Mouse (Mus musculus) small intestine, adult 10 weeks (tissue): ENCODE measurements around the gene B4gat1. TPM values are rescaled to one million over a fixed set of nuclear protein-coding genes. Genes with fewer than 3 reads are reported as not detected.

Source experiments
- polyA plus RNA-seq: library from polyadenylated mRNA; stranded (reverse); fragments of 350-450 nt; fragmentation: Illumina TruSeq; extraction: RNeasy Lipid Tissue Mini Kit (QIAGEN cat#74804); gene quantifications from one replicate; pipeline ENCODE4 v1.2.3, GENCODE M21; 2014; ENCODE audit warnings: low replicate concordance

B4gat1 gene
- 7.2 TPM for polyA plus RNA-seq

DNA sequence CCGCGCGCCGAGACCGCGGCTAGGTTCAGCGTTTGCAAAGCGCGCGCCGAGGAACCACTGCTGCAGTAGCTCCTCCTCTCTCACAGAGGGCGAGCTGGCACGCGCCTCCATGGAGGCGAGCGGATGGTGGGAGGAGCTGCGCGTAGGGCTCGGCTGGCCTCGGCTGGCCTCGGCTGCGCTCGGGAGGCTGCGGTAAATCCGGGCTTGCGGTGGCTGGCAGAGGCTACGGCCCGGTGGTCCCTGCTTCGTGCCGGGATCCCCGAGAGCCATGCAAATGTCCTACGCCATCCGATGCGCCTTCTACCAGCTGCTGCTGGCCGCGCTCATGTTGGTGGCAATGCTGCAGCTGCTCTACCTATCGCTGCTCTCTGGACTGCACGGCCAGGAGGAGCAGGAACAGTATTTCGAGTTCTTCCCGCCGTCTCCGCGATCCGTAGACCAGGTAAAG is at the start of gene B4gat1, which contains the start of gene AC124502.3:
B4gat1 (plus strand) TSS at position 118 of the 448 bp plus-strand sequence.
AC124502.3 (plus strand) TSS at position 183 of the 448 bp plus-strand sequence.

DNA sequence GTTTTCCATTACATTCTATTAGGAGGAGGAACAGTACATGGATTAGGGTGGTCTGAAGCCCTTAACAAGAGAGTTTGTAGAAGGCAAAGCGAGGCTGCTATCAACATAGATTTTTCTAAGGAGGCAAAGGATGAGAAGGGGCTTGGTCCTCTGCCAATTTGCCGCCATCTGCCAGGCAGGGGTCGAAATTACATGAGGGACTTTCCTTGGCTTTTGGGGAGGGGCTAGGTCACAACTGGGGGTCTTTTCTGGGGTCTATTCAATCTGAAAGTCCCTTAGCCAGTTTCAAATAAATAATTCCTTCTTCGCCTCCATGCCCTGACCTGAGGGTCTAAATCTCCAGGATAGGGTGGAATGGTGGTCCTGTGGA is 48.4 kb upstream of the B4gat1 start, which contains the start of gene Npas4:
Npas4 (minus strand) TSS at position 61 of the 370 bp plus-strand sequence.

DNA sequence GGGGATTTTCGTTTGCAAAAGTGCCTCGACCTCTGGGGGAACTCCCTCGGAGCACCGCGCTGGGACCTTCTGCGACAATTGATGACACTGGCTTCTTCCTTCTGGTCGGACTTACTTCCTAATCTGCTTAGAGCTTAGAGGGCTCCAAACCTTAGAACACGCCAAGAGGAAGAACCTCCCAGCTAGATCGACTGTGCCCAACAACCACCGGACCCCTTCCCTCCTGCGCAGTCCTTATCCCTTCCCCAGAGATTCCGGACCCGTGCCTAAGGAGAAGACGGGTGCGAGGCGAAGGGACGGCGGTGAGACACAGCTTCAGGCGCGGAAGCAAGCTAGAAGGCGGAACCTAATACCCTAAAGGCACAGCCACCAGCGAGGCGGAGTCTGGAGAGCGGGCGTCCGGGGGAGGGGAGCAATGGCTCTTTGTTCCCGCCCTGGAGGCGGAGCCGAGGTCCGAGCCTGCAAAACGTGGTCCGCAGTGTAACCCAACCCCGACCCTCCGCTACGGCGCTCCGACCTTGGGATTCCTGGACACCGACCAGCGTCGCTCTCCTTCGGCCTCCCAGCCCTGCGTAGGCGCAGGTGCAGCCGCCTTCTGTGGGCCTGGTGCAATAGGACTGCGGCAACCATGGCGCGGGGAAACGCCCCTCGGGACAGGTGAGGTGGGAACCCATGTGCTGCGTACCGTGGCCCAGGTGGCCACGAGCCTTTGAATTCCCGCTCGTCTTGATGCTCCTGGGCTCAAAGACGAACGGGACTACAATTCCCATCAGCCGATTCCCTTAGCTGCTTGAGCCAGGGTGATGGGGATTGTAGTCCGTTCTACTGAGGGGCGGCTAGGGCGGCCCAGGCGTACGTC is 14.8 kb upstream of the B4gat1 start, which contains the start of gene Slc29a2:
Slc29a2 (plus strand) TSS at position 240 of the 859 bp plus-strand sequence.

DNA sequence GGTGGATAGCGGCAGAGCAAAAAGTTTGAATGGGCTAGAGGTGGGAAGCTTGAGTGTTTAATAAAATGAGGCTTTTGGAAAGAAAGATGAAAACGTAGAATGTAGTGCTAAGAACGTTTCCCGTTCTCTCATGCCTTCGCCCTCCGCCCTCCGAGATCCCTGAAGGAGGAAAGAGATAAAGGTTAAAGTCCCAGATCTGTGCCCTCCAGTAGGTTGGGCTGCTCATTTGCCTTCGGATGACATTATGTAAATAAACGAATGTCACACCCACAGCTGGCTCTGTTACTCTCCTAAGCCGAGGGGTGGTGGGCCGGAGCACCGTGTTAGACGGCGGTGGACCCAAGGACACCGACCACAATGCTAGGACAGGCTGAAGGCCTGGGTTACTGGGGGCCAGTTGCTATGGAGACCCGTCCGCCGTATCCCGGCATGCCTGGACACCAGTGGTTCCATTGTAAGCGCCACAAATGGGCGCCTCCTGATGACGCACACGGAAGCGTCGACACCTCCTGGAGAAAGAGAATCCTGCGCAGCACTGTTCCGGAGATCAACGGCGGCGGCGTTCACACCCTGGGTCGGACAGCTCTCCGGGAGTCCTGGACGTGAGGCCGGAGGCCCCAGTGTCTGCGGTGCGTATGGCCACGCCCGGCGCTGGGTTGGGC is 2.4 kb downstream of the B4gat1 start, which contains the start of gene Brms1:
Brms1 (plus strand) TSS at position 493 of the 662 bp plus-strand sequence.

DNA sequence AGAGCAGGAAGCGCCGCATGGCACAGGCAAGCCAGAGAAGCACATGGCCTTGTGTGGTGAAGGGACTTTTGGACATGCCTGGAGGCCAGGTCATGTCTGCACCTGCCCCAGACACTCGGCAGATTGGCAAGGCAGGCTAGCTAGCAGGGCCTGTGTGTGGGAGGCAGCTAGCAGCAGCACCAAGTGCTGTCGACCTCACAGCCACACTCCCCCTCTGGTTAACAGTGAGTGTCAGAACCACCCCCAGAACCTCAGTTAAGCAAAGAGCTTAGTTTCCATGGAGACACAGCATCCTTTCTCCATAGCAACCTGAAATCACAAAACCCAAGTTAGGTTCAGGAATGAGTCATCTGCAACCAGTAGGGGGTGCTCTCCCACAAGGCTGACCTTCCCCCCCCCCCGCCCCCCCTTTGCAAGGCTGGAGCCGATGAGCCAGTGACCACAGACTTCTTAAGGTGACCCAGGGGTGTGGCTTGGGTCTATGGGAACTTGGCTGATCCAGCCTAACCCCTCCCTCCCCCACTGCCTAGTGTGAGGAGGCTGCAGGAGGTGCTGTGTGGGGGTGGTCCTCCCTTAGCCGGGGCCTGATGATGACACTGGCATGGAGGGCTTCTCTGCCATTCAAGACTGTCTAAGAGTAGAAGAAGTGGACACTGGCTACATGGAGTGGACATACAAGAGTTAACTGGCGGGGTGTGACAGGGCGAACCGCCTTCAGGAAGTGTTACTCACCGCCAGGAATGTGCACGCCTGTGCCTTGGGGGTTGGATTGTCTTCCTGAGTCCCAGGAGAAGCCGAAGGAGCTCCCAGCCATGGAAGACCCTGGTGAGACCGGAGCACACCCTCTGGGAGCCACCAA is 11.7 kb downstream of the B4gat1 start, which contains the start of gene Rin1:
Rin1 (plus strand) TSS at position 435 of the 859 bp plus-strand sequence.

DNA sequence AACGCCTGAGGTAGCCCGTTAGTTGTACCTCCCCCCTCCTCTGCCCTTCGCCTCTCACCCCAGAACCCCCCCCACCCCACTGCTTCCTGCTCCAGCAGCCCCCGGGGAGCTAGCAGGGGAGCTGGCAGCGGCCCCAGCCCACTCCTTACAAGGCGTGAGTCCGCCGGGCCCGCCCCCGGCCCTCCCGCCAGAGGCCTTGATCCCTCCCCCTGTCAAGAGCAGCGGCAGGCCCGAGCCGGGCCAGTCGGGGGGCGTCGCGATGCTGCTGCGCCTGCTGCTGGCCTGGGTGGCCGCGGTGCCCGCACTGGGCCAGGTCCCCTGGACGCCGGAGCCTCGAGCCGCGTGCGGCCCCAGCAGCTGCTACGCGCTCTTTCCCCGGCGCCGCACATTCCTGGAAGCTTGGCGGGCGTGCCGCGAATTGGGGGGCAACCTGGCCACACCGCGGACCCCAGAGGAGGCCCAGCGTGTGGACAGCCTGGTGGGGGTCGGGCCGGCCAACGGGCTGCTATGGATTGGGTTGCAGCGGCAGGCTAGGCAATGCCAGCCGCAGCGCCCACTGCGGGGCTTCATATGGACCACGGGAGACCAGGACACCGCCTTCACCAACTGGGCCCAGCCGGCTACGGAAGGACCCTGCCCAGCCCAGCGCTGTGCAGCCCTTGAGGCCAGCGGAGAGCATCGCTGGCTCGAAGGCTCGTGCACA is 29.4 kb downstream of the B4gat1 start, which contains the start of gene Cd248:
Cd248 (plus strand) TSS at position 212 of the 703 bp plus-strand sequence.

DNA sequence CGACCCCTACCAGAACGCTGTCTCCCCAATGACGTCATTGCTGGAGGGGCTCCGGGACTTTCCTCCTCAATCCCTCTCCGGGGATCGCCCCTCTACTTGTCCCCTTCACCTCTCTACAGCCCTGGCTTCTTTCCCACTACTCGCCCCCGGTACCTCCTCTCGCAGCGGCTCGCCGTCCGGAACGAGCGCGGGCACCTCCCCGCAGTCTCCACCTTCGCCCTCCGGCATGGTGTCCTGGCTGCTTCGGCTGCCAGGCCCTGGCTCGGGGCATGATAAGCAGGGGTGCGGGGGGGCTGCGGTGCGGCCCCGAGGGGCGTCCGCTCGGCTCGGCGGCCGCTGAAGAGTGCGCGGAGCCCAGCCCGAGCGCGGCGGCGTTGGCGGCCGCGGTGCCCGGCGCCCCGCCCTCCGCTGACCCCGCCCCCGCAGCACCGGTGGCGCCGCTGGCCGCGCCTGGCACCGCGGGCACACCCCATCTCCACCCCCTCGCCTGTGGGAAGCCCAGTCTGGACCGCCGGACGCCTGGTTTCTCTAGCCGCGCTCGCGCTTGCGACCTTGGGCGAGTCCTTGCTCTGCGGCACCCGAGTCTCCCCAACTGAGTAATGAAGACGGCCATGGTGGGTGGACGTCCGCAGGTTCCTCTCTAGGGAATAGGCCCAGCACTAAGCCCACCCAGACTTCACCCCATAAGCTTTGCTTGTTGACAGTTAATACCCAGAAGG is 46.7 kb downstream of the B4gat1 start, which contains the start of gene Tmem151a:
Tmem151a (minus strand) TSS at position 387 of the 719 bp plus-strand sequence.

DNA sequence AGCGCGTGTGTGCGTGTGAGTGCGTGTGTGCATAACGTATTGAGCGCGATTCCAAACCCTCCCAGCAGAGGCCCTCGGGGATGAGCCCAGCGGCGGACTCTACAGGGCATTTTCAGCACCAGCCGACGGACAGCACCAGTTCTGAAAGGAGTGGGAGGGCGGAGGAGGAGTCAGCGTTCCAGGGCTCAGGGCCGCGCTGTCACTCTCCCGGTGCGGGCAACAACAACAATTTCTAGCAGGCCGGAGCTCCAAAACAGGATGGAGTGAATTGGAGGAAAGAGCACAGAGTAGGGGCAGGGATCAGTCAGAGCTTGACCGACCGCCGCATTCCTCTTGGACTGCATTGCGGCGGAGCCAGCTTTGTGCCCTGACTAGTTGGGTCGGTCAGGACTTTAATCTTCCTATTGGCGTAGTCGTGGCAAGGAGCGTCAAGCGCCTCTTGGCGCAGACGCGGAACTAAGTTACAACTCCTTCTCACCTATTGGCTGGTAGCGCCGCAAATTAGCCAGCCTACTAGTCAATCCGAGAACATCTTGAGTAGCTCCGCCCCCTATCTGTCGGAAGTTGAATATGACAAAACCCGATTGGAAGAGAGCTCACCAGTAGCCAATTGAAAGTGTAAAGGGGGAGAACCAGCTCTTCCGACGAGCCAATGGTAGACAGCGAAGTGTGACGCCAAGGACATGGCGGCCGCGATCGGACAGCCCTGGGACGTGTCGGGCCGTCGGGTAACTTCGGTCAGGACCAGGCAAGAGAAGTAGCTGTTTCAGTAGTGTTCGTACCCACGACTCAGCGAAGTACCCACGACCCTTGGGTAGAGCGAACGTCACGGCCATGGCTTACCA is 49.5 kb downstream of the B4gat1 start, which contains the start of gene Yif1a:
Yif1a (plus strand) TSS at position 655 of the 845 bp plus-strand sequence.

Other genes with a start within 250 kb of the B4gat1 start
- 11.8 TPM for gene Rbm4, start 244.9 kb upstream of the B4gat1 start, polyA plus RNA-seq
- gene Gm21992, start 227.2 kb upstream of the B4gat1 start, polyA plus RNA-seq, result 6.5 TPM
- 6.1 TPM for gene Rbm14, start 227.2 kb upstream of the B4gat1 start, polyA plus RNA-seq
- gene Ccs, start 199.5 kb upstream of the B4gat1 start, polyA plus RNA-seq, result 0.74 TPM
- gene Ccdc87, start 199.5 kb upstream of the B4gat1 start, polyA plus RNA-seq, result 0.11 TPM
- 1.3 TPM for gene Ctsf, start 183.7 kb upstream of the B4gat1 start, polyA plus RNA-seq
- gene Actn3, start 160.9 kb upstream of the B4gat1 start, polyA plus RNA-seq, result not detected
- gene Zdhhc24, start 160.2 kb upstream of the B4gat1 start, polyA plus RNA-seq, result 12.5 TPM
- gene Bbs1, start 132.2 kb upstream of the B4gat1 start, polyA plus RNA-seq, result 0.63 TPM
- gene Dpp3, start 110.5 kb upstream of the B4gat1 start, polyA plus RNA-seq, result 1.7 TPM
- gene Peli3, start 95.7 kb upstream of the B4gat1 start, polyA plus RNA-seq, result 0.30 TPM
- 11.4 TPM for gene Mrpl11, start 76.7 kb upstream of the B4gat1 start, polyA plus RNA-seq
- gene Npas4, start 48.5 kb upstream of the B4gat1 start, polyA plus RNA-seq, result not detected
- gene Slc29a2, start 15.0 kb upstream of the B4gat1 start, polyA plus RNA-seq, result not detected
- 0.30 TPM for gene AC124502.3, start 65 bp downstream of the B4gat1 start, polyA plus RNA-seq
- not detected for gene Brms1, start 2.5 kb downstream of the B4gat1 start, polyA plus RNA-seq
- gene Rin1, start 11.7 kb downstream of the B4gat1 start, polyA plus RNA-seq, result 0.26 TPM
- not detected for gene Cd248, start 29.3 kb downstream of the B4gat1 start, polyA plus RNA-seq
- not detected for gene Tmem151a, start 46.7 kb downstream of the B4gat1 start, polyA plus RNA-seq
- gene Yif1a, start 49.7 kb downstream of the B4gat1 start, polyA plus RNA-seq, result 21.1 TPM
- gene Cnih2, start 59.7 kb downstream of the B4gat1 start, polyA plus RNA-seq, result not detected
- 0.67 TPM for gene Rab1b, start 68.2 kb downstream of the B4gat1 start, polyA plus RNA-seq
- not detected for gene Klc2, start 79.7 kb downstream of the B4gat1 start, polyA plus RNA-seq
- 0.74 TPM for gene Pacs1, start 234.3 kb downstream of the B4gat1 start, polyA plus RNA-seq